Mouse (Mus musculus): ENCODE results near the gene Slc25a34.

DNA sequence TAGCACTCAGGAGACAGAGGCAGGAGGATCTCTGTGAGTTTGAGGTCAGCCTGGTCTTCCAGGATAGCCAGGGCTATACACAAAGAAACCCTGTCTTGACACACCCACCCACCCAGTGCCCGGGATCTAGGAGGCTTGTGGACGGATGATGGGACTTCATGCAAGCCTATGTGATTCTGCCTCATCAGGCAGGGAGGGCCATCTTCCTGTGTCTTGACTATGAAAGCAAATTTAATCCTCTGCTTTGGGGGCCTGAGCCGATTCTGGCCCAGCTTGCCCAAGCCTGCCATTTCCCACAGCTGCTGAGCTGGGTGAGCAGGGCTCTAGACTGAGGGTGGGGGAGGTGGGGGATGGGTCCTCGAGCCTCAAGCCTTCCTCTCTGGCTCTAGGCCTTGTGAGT, 19.7 kb downstream of the Slc25a34 start:
- TF ChIP-seq CTCF (IDR thresholded peaks at IDR 0.05; ENCODE audit: low read depth) (no peak), EP300 (IDR thresholded peaks at IDR 0.05; ENCODE audit: low read depth) (no peak)
